Mouse (Mus musculus) regulatory T cell (primary cell): ENCODE measurements around the gene Epb42.
"Not testable (repeated sequence)": the region's sequence is repeated elsewhere in the genome, so short reads cannot be mapped to it uniquely, and the experiment has no call there.

Source experiments
- in situ Hi-C: fragments of 300-600 bp; cut with MboI, MseI; formaldehyde crosslinking; loops from one replicate; pipeline ENCODE4 v1.15.1; 2025; ENCODE audit warnings: high pct_unique_total_duplicates

Gene Epb42

DNA sequence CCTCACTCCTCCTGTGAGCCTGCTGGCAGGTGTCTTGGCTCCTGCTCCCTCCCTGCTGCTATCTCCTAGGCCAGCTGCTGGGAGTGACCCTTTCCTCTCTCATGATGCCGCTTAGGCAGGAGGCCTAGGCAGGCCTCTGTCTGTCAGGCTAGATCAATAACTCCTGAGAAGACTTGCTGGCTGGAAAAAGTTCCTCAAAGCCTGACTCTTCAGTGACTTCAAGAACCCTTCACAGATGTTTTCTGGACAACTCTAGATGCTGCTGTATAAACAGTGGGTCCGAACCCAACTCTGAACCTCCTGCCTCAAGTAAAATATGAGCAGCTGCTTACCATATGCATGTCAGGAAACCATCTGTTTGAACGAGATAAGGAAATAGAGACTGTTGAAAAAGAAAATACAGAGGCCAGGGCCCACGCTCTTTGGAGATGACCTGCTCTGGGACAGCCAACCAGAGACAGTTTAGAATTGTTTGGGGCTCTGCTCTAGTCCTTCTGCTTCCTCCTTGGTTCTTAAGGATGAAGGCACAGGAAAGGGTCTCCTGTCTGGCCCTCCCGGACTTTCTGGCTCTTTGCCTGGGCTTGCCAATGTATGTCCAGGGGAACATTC lies at the start of gene Epb42:
Gene Epb42, minus strand, starts transcription at position 340 of the 609 bp plus-strand sequence.
- in situ Hi-C loops, result no loop called here

DNA sequence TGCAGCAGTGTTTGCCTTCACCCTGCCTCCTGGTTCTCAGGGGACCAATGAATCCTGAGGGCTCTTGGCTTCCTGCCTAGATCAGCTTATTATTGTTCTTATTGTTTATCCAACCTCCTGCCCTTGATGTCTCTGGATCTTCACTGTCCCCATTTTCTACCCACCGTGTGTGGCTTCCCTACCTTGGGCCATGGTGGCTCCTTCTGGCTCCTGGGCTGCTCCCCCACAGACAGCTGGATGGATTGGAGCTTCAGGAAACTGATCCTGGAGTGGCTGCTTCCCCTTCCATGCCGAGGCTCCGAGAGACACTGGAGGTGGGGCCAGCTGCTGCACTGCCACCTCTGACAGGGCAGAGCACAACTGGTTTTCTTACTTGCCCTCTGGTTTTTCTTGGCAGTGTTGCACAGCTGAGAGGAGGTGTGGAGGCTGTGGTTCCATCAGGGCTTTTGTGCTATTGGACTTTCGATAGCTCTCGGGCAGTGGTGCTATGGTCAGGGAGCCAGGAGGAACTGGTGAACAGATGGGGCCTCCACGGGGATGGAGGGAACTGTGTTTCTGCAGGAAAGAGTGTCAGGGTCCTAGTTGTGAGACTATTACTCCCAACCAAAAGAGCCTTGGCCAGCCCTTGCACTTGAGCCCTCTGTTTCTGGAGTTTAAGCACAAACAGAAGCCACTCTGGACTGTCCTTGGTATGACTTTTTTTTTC lies 48.8 kb upstream of the Epb42 start, which contains the start of gene Tgm5:
Gene Tgm5, minus strand, starts transcription at position 362 of the 706 bp plus-strand sequence.
- in situ Hi-C loops, result no loop called here

GRCm38 (mm10) chr2:121082626-121083025 lies 45.8 kb upstream of the Epb42 start:
- in situ Hi-C loops, result no loop called here

GRCm38 (mm10) chr2:121074747-121075146 lies 37.9 kb upstream of the Epb42 start:
- in situ Hi-C loops, result no loop called here

- in situ Hi-C loops, result no loop called here
Measured at GRCm38 (mm10) chr2:121071871-121072270, 35.0 kb upstream of the Epb42 start.

DNA sequence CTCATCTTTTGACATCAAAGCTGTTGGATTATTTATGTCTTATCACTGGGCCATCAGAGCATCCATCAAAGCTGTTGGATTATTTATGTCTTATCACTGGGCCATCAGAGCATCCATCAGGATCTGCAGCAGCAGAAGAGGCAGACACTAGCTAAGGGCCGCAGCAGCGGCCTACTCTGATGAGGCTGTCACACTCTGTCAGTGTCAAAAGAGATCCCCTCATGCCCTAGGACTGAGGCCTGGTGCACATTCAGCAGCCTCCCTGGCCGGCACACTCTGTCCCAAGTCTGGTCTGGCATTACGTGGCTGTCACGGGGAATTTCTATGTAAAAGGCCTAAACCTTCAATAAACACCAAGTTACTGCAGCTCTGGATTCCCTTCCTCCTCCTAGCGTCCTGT lies 32.6 kb upstream of the Epb42 start:
- in situ Hi-C loops, result no loop called here

DNA sequence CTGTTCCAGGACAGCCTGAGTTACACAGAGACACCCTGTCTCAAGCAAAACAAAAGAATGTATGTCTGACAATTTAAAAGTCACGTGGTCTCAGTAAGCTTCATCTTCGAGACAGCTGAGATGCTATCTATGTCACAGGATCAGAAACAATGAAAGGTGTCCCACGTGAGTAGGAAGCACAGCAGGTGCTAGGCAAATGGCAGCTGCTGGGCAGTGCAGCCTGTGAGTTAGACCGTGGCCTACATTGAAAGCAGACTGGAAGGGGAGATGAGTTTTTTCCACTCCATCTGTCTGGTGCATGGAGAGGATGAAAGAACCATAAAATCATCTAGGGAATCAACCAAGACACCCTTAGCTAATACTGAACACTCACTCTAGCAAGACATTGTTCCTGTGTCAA lies 30.2 kb upstream of the Epb42 start:
- in situ Hi-C loops, result no loop called here

DNA sequence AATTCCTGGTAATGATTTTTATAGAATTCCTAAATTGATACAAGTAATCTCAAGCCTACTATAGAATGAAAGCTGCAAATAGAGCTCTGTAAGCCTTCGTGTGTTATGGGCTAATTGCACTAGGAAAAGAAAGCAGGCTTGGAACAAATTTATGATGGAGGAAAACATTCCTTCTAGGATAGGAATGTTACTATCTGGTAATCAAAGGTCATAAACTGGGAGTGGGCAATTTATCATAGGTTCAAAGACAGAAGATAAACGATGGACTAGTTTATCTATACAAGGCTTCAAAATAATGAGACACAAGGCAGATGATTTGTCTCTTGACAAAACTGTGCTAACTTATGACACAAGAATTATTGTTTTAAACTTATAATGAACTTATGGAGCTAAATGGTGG lies 24.4 kb upstream of the Epb42 start:
- in situ Hi-C loops, result no loop called here

GRCm38 (mm10) chr2:121057997-121058396 lies 21.1 kb upstream of the Epb42 start:
- in situ Hi-C loops, result no loop called here

DNA sequence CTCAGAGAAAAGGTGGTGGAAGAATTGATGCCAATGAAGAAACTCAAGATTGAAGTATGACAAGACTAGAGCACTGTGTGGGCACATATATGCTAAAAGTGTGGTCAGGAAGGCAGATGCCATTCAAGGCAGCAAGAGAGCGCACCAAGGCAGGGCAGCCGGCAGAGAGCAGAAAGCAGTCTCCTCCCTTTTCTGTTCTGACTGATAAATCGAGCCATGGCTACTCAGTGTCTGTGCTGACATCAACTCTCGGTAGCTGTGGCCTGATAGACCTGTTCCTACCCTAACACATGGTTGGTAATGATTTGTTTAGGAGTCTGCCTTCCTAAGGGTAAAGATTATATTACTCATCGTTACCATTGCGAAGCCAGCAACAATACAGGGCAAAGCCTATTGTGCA lies 19.0 kb upstream of the Epb42 start:
- in situ Hi-C loops, result no loop called here

- in situ Hi-C loops, result no loop called here
Measured at GRCm38 (mm10) chr2:121054060-121054459, 17.2 kb upstream of the Epb42 start.

GRCm38 (mm10) chr2:121052176-121052575 lies 15.3 kb upstream of the Epb42 start:
- in situ Hi-C loops, result no loop called here

GRCm38 (mm10) chr2:121045653-121046052 lies 8.8 kb upstream of the Epb42 start:
- in situ Hi-C loops, result no loop called here

- in situ Hi-C loops, result no loop called here
Measured at GRCm38 (mm10) chr2:121041098-121041497, 4.2 kb upstream of the Epb42 start.

DNA sequence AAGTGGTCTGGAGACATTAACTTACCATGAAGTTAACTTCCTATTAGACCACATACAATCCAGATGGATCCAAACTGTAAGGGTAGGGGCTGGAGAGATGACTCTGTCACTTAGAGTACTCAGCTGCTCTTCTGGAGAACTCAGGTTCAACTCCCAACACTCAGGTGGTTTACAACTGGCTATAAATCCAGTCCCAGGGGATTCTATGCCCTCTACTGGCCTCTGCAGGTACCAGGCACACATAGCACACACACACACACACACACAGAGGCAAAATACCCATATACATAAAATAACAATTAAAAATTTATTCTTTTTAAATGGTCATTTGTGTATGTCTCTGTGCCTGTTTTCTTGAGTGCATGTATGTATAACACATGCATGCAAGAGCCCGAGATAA lies 2.5 kb upstream of the Epb42 start:
- in situ Hi-C loops, result no loop called here

GRCm38 (mm10) chr2:121038851-121039250 lies 2.0 kb upstream of the Epb42 start:
- in situ Hi-C loops, result not testable (repeated sequence)

DNA sequence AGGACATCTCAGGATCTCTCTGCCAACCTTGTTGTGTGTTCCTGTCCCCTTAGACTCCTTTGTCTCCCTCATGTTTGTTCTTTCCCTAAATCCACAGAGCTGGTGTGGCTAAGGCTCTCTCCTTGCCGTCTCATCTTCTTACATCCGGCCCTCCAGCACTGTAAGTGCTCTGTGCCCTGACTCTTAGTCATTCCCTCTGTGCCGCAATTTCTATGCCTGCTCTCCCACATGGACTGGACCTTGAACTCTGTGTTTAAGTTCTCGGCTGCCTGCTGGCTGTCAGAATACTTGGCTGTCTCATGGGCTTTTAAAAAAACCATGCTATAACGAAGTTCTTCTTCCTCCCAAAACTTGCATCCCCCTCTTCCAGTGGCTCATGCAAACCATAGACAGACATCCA lies 14.0 kb downstream of the Epb42 start:
- in situ Hi-C loops, result no loop called here

DNA sequence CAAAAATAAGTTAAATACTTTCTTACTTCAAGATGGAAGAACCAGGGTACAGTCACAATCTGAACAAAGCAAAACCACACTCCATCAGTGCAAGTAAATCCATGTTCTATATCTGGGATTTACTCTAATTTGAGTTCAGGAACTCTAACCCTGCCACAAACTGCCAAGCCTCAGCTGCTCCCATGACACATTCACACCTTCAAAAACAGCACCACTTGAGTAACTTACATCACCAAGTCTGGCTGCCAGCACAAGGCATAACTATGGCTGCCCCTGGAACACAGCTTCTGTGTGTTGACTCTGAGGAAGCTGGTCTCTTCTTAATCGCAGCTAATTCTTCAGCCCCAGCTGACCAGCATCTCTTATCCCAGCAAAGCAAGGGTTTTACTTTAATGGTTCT lies 19.7 kb downstream of the Epb42 start:
- in situ Hi-C loops, result no loop called here

DNA sequence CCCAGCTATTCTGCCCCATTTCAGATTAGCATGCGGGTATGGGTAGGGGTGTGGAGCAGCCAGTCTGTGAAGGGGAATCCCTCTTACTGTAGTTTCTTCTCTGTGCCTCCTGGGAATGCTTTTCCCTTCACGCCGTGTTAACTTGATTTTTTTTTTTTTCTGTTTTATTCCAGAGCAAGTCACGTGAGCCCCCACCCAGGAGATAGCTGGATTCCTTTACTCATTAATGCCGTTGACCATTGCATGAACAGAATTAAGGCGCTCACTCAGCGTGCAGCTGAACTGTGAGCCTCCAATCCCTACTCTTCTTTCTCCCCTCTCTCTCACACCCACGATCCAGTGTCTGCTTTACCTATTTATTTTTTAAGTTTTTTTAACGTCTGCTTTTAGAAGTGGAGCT lies 20.6 kb downstream of the Epb42 start:
- in situ Hi-C loops, result no loop called here

- in situ Hi-C loops, result no loop called here
Measured at GRCm38 (mm10) chr2:121015507-121015906, 21.4 kb downstream of the Epb42 start.

- in situ Hi-C loops, result no loop called here
Measured at GRCm38 (mm10) chr2:121012676-121013075, 24.2 kb downstream of the Epb42 start.

- in situ Hi-C loops, result no loop called here
Measured at GRCm38 (mm10) chr2:121009071-121009677, 27.7 kb downstream of the Epb42 start.

DNA sequence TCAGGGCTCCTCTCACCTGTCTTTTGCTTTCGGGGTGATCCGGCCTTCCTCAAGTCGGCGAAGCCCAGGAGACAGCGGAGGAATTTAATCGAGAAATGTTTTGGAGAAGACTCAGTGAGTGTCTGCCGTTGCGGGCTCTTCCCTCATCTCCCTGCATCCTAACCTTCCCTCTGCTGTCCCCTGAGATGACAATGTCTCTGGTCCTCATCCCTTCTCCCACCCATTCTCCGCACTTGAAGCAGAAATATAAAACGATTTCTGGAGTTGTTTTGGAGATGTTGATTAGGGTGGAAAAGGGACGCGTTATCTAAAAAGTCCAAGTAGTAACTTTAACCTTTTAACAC lies 28.2 kb downstream of the Epb42 start:
- in situ Hi-C loops, result no loop called here
